Mouse (Mus musculus) hindbrain, embryonic 14.5 days (tissue): ENCODE data around the gene Ifitm1. TPM values are rescaled to one million over a fixed set of nuclear protein-coding genes. Genes with fewer than 3 reads are reported as not detected.

ENCODE experiments used
- ATAC-seq: fragments of 200-750 bp; cut with Nextera tagmentation; 2 replicates; pipeline ENCODE4 v1.8.0; 2017; ENCODE audit warnings: moderate number of reproducible peaks, mild to moderate bottlenecking, moderate TSS enrichment, moderate library complexity; ENCODE audit not compliant: low FRiP score
- DNase-seq: peaks from one replicate; pipeline ENCODE4 v3.0.0-alpha.2; 2015; ENCODE audit warnings: low spot score
- H3K27ac ChIP-seq: fragments of 300-500 bp; sonication (generic); 2 replicates; pipeline ENCODE4 v1.5.1; 2014; ENCODE audit warnings: mild to moderate bottlenecking, moderate library complexity
- H3K27me3 ChIP-seq: fragments of 300-500 bp; sonication (generic); 2 replicates; pipeline ENCODE4 v1.6.1; 2014; ENCODE audit warnings: mild to moderate bottlenecking, low read length, mixed read lengths; ENCODE audit not compliant: control insufficient read depth, insufficient read depth
- H3K36me3 ChIP-seq: fragments of 300-500 bp; sonication (generic); replicated peaks from 2 replicates; pipeline ENCODE4 v1.6.1; 2014; ENCODE audit not compliant: control insufficient read depth, insufficient read depth
- H3K4me1 ChIP-seq: fragments of 300-500 bp; sonication (generic); replicated peaks from 2 replicates; pipeline ENCODE4 v1.6.1; 2014; ENCODE audit warnings: antibody characterized with exemption, low read length, mixed read lengths; ENCODE audit not compliant: control insufficient read depth, insufficient read depth
- H3K4me2 ChIP-seq: fragments of 300-500 bp; sonication (generic); replicated peaks from 2 replicates; pipeline ENCODE4 v1.6.1; 2014; ENCODE audit warnings: mild to moderate bottlenecking, moderate library complexity
- H3K4me3 ChIP-seq: fragments of 300-500 bp; sonication (generic); replicated peaks from 2 replicates; pipeline ENCODE4 v1.5.1; 2014; ENCODE audit warnings: mild to moderate bottlenecking, low read length
- H3K9ac ChIP-seq: fragments of 300-500 bp; sonication (generic); 2 replicates; pipeline ENCODE4 v1.6.1; 2014
- H3K9me3 ChIP-seq: fragments of 300-500 bp; sonication (generic); 2 replicates; pipeline ENCODE4 v1.6.1; 2016; ENCODE audit warnings: low read length; ENCODE audit not compliant: control insufficient read depth
- WGBS: fragments of 180-500 bp; shearing (Covaris S2); extraction: QIAGEN DNeasy Blood & Tissue Kit; methylation state at CpG from one replicate; pipeline ENCODE4 v1.1.7; 2014; 5-methylcytosine and 5-hydroxymethylcytosine counted together
- polyA plus RNA-seq: library from polyadenylated mRNA; unstranded; fragments of >200 nt; fragmentation: Nextera tagmentation; extraction: Ambion mirVana; gene quantifications from 2 replicates; pipeline ENCODE4 v1.2.1, GENCODE M21; 2014

Gene Ifitm1
- polyA plus RNA-seq, 1 experiment from 2014 or later = 21.9 TPM

DNA sequence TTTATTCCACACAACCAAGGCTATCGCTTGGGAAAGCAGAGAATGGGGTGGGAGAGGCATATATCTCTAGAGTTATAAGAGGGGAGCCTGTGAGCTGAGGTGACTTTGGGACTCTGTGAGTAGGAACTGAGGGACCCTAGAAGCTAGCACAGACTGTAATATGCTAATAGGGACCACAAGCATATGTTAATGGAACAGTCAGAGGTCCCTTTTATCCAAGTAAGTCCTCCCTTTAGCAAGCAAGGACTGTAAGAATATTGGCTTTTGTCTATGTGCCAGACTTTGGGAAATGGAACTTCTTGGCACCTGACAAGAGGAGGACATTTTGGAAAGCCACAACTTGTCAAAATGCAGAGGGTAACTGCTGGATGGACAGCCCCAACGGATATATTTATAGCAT is 28.1 kb upstream of the Ifitm1 start:
- Histone ChIP-seq H3K4me2 (no peak overlapping the region), H3K4me3 (no peak overlapping the region), H3K4me1 (peaks cover 16% of the 10 kb centered on the region; the same call in 1 of the 2 replicates), H3K36me3 (no peaks in the 10 kb centered on the region), H3K9ac (no peak overlapping the region), H3K27ac (no peak overlapping the region), H3K9me3 (no peaks in the 10 kb centered on the region), H3K27me3 (0 out of 2 replicates have a peak, but pooled peaks cover 2% of the 10 kb centered on the region)
- no peak for DNase-seq
- ATAC-seq = no peak
- WGBS = 19% methylated on average over 2 of the region's 2 CpGs

DNA sequence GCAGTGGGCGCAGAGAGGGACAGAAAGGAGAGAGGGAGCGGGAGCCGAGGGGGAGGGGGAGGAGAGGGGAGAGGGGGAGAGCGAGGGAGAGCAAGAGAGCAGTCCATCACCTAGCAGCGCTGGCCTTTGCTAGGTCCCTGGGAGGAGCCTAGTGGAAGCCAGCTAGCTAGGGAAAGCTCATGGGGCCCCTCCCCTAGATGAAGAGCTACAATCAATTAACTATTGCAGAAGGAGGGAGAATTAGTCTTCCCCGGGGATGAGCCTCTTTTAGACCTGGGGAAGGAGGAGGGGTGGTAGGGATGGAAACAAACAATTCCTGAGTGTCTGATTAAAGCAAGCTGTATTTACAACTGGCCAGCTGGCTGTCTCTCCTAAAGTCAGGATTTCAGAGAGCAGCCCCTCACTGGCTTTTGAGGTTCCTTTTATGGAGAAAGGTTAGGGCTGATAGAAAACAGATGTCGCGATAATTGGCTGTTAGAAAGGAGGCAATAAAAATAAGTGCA is 27.3 kb upstream of the Ifitm1 start:
- DNase-seq = no peak
- 0 out of 2 replicates have a peak, but pooled peaks cover 2% of the 10 kb centered on the region for H3K27me3 ChIP-seq
- H3K4me3 ChIP-seq = no peak overlapping the region
- H3K4me1 ChIP-seq = peaks cover 16% of the 10 kb centered on the region; the same call in 1 of the 2 replicates
- H3K4me2 ChIP-seq = no peak overlapping the region; the same call in 1 of the 2 replicates
- H3K9ac ChIP-seq = no peak overlapping the region
- 11% methylated on average over 8 of the region's 8 CpGs for WGBS
- no peak overlapping the region for H3K27ac ChIP-seq
- H3K9me3 ChIP-seq = no peaks in the 10 kb centered on the region
- H3K36me3 ChIP-seq = no peaks in the 10 kb centered on the region
- ATAC-seq = no peak

DNA sequence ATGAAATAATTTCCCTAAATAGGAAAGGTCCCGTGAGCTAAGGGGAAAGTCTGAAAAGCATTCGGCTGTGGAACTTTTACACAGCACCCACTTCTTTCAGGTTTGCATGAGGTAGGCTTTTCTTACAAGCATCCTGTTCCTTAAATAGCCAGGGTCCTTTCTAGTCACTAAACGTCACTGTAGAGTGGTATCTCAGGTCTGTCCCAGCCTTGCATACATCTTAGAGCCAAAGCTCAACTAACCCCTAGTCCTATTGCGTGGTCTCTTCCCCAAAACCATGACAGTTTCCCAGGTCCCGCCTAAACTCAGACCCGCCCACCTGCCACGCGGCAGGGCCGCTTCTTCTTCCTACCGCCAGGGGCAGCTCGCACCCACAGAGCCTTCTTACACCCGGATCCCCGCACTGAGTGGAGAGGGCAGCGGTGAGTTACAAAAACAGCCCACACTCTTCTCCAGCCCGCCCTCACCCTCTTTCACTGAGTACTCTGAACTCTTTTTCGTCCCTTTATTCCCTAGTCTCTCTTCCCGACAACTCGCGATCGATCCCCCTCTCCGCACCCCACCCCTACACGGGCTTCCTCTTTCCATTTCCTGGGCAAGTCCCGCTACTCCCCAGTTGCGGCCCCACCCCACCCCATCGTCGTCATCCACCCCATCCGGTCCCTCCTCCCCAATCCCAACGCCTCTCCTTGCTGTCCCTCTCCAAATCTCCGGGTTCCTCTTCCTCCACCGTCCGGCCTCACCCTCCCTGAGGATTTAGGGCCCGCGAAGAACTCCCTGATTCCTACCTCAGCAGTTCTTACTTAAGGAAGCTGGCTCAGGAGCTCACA is 25.6 kb upstream of the Ifitm1 start, which contains the start of gene Pgghg:
Gene Pgghg, plus strand, starts transcription at position 170 of the 830 bp plus-strand sequence.
- ATAC-seq = peak; percentile 79
- H3K4me2 ChIP-seq = peak within 1 kb of the TSS; percentile 54
- peak within 1 kb of the TSS; percentile 62; the same call in 1 of the 2 replicates for H3K27ac ChIP-seq
- 0 out of 2 replicates have a peak, but pooled peaks cover 2% of the 10 kb centered on the region for H3K27me3 ChIP-seq
- no peaks in the 10 kb centered on the region for H3K9me3 ChIP-seq
- no peaks in the 10 kb centered on the region for H3K36me3 ChIP-seq
- H3K4me3 ChIP-seq = peak within 1 kb of the TSS; percentile 43
- peaks cover 16% of the 10 kb centered on the region; the same call in 1 of the 2 replicates for H3K4me1 ChIP-seq
- peak; percentile 72 for DNase-seq
- 4% methylated on average over 33 of the region's 33 CpGs for WGBS
- H3K9ac ChIP-seq = peak within 1 kb of the TSS; percentile 57

DNA sequence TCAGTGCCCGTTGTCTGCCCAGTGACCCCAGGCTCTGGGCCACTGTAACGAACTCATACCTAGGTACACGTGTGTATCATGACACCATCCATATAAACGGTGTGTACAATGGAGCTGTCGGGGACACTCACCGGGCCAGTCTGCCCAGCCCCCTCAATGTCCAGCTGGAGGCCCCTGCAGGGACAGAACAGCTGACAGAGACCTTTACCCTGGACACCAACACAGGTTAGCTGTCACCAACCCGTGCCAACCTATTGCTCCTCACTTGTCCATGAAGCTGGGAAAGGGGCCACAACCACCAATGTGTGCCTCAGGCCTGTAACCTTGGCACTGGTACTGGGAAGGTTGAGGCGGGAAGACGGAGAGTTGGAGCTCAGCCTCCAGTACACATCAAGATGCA is 24.7 kb upstream of the Ifitm1 start:
- Histone ChIP-seq H3K9ac (peak overlapping the region; percentile 57), H3K9me3 (no peaks in the 10 kb centered on the region), H3K36me3 (no peaks in the 10 kb centered on the region), H3K27me3 (0 out of 2 replicates have a peak, but pooled peaks cover 2% of the 10 kb centered on the region), H3K4me1 (peaks cover 16% of the 10 kb centered on the region; the same call in 1 of the 2 replicates), H3K27ac (no peak overlapping the region; the same call in 1 of the 2 replicates), H3K4me2 (peak overlapping the region; percentile 54), H3K4me3 (peak overlapping the region; percentile 43)
- no peak for ATAC-seq
- no peak for DNase-seq
- WGBS = 71% methylated on average over 9 of the region's 9 CpGs

DNA sequence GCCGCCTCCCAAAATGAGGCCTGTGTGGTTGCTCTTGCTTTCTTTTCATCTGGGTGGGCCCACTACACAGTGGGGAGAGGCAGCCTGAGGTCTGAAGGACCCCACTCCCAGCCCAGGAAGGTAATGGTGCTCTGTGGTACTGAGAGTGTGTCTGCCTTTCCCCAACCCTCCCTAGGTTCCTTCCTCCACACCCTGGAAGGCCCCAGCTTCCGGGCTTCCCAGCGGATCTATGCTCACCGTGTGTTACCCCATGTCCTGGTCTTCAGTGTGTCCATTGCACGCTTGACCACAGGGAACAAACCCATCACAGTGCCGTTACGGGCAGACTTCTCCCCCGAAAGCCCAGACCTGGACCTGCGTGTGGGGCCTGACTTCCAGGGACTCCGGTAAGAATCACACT is 24.2 kb upstream of the Ifitm1 start:
- Histone ChIP-seq H3K27ac (no peak overlapping the region), H3K27me3 (0 out of 2 replicates have a peak, but pooled peaks cover 2% of the 10 kb centered on the region), H3K9ac (no peak overlapping the region), H3K9me3 (no peaks in the 10 kb centered on the region), H3K4me3 (no peak overlapping the region), H3K4me2 (no peak overlapping the region), H3K4me1 (peaks cover 16% of the 10 kb centered on the region; the same call in 1 of the 2 replicates), H3K36me3 (no peaks in the 10 kb centered on the region)
- DNase-seq (no peak), ATAC-seq (no peak)
- 88% methylated on average over 10 of the region's 10 CpGs for WGBS

DNA sequence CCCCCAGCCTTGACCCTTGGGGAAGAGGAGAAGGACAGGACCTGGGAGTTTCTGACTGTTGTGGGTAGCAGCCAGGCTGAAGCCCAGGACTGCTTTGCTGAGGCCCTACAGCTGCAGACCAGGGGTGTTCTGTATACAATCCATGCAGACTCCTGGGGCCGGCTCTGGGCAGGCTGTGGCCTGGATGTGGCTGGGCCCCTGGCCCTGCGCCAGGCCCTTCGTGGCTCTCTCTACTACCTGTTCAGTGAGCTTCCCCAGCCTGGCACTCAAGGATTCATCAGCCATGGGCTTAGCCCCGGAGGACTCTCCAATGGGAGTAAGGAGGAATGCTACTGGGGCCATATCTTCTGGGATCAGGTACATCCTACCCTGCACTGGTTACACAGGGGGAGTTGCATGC is 23.7 kb upstream of the Ifitm1 start:
- no peak overlapping the region for H3K27ac ChIP-seq
- no peak for ATAC-seq
- DNase-seq = no peak
- H3K9me3 ChIP-seq = no peaks in the 10 kb centered on the region
- 0 out of 2 replicates have a peak, but pooled peaks cover 2% of the 10 kb centered on the region for H3K27me3 ChIP-seq
- H3K4me1 ChIP-seq = peaks cover 16% of the 10 kb centered on the region; the same call in 1 of the 2 replicates
- 92% methylated on average over 4 of the region's 4 CpGs for WGBS
- H3K4me2 ChIP-seq = no peak overlapping the region
- no peaks in the 10 kb centered on the region for H3K36me3 ChIP-seq
- no peak overlapping the region for H3K9ac ChIP-seq
- no peak overlapping the region for H3K4me3 ChIP-seq

DNA sequence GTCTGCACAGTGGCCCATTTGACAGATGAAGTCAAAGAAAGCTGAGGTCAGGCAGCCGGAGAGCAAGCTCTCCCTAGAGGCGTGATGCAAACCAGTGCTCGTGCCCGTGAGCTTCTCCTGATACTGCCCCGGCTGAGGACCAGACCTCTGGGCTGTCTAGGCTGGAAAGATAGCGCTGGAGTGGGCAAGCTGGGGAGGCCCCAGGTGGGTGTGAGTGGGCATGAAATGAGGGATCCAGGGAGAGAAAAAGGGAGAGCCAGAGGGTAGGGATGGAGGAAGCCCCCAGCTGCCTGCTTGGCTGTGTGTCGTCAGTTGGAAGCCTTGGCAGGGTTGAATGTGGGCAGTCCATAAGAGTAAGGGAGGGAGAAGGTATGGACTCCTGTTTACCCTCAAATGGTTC is 22.8 kb upstream of the Ifitm1 start:
- no peak overlapping the region for H3K9ac ChIP-seq
- H3K27me3 ChIP-seq = 0 out of 2 replicates have a peak, but pooled peaks cover 2% of the 10 kb centered on the region
- no peak overlapping the region for H3K27ac ChIP-seq
- H3K9me3 ChIP-seq = no peaks in the 10 kb centered on the region
- no peaks in the 10 kb centered on the region for H3K36me3 ChIP-seq
- no peak for ATAC-seq
- no peak for DNase-seq
- H3K4me2 ChIP-seq = no peak overlapping the region
- 94% methylated on average over 7 of the region's 7 CpGs for WGBS
- H3K4me3 ChIP-seq = no peak overlapping the region
- peaks cover 16% of the 10 kb centered on the region; the same call in 1 of the 2 replicates for H3K4me1 ChIP-seq

DNA sequence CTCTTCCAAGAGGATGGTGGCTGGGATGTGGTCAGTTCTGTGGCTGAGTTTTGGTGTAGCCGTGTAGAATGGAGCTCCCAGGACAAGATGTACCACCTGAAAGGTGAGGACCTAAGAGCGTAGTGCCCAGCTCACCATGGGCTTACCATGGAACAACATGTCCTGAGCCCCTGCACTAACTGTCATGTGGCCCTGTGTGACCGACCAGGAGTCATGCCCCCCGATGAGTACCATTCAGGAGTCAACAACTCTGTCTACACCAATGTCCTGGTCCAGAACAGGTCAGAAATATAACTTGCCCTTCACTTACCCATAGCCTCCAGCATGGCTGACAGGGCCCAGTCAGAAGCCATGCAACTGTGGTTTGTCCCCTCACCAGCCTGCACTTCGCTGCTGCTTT is 21.8 kb upstream of the Ifitm1 start:
- H3K4me3 ChIP-seq = no peak overlapping the region
- peaks cover 8% of the 10 kb centered on the region; the same call in 1 of the 2 replicates for H3K4me1 ChIP-seq
- no peak overlapping the region for H3K4me2 ChIP-seq
- ATAC-seq (no peak), DNase-seq (no peak)
- H3K9me3 ChIP-seq = no peaks in the 10 kb centered on the region
- no peak overlapping the region for H3K9ac ChIP-seq
- no peaks in the 10 kb centered on the region for H3K36me3 ChIP-seq
- H3K27me3 ChIP-seq = 0 out of 2 replicates have a peak, but pooled peaks cover 2% of the 10 kb centered on the region
- WGBS = 95% methylated on average over 5 of the region's 5 CpGs
- H3K27ac ChIP-seq = no peak overlapping the region

DNA sequence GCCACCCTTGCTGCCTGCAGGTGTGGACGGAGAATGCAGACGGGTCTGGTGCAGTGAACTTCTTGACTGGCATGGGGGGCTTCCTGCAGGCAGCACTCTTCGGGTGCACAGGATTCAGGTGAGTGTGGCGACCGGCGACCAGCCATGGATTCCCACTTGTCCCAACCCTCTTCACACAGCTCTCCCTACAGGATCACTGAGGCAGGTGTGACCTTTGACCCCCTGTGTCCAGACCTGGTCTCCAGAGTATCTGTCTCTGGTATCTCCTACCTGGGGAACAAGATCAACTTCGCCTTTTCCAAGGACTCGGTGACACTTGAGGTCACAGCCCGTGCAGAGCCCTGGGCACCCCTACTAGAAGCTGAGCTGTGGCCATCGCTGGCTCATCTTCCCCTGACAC is 20.7 kb upstream of the Ifitm1 start:
- Histone ChIP-seq H3K9ac (no peak overlapping the region), H3K36me3 (no peaks in the 10 kb centered on the region), H3K27me3 (0 out of 2 replicates have a peak, but pooled peaks cover under 1% of the 10 kb centered on the region), H3K4me1 (peaks cover 6% of the 10 kb centered on the region; the same call in 1 of the 2 replicates), H3K9me3 (no peaks in the 10 kb centered on the region), H3K27ac (no peak overlapping the region), H3K4me2 (no peak overlapping the region), H3K4me3 (no peak overlapping the region)
- WGBS = 95% methylated on average over 10 of the region's 10 CpGs
- DNase-seq (no peak), ATAC-seq (no peak)
